Mouse (Mus musculus) G1E (cell line): Measurements from ENCODE around the gene Olfr1040.

Source experiments
- CTCF ChIP-seq: IDR thresholded peaks from 2 replicates; pipeline ENCODE4 v1.5.1; 2012; ENCODE audit warnings: low read depth, low read length, inconsistent platforms, mixed read lengths
- GATA1 ChIP-seq: IDR thresholded peaks from 2 replicates; pipeline ENCODE4 v1.6.1; 2012; ENCODE audit warnings: borderline replicate concordance, low read length, inconsistent platforms, mixed read lengths
- GATA2 ChIP-seq: IDR thresholded peaks from 2 replicates; pipeline ENCODE4 v1.6.1; 2012; ENCODE audit warnings: low read depth, low read length, inconsistent platforms, borderline replicate concordance
- POLR2AphosphoS5 ChIP-seq: IDR thresholded peaks from 2 replicates; pipeline ENCODE4 v1.6.1; 2012; ENCODE audit warnings: low read depth, low read length, inconsistent platforms; ENCODE audit not compliant: insufficient replicate concordance
- TAL1 ChIP-seq: conservative IDR thresholded peaks from 2 replicates; pipeline ENCODE4 v1.6.1; 2012; ENCODE audit warnings: low read depth, low read length, inconsistent platforms, mixed read lengths

DNA sequence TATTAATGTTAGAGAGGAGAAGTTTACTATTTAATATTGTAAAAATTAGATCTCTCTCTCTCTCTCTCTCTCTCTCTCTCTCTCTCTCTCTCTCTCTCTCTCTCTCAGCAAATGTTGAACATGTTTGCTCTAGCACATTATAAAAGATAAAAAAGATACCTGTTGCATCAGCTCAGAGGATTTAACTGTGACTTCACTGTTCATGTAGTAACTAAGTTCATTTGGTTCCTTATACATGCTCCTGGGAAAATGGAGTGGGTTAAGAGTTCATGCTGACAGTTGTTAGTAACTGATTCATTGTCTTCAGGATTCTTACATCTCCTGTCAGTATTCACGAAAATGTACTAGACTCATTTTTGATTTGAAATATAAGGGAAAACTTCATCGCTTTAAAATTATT, 20.9 kb upstream of the Olfr1040 start, which contains the start of gene Olfr1043:
- TF ChIP-seq CTCF (no peak), GATA2 (no peak), GATA1 (no peak), POLR2AphosphoS5 (no peak), TAL1 (no peak)
